Mouse (Mus musculus) MEL (cell line): Measurements from ENCODE around the gene Phf13. TPM values are rescaled to one million over a fixed set of nuclear protein-coding genes. Genes with fewer than 3 reads are reported as not detected.

Experiments used
- DNase-seq: peaks from one replicate; pipeline ENCODE4 v3.0.0; 2011; ENCODE audit warnings: low read depth, low spot score
- H3K27ac ChIP-seq: 2 replicates; pipeline ENCODE4 v1.5.1; 2012; ENCODE audit warnings: low read depth, mild to moderate bottlenecking, control low read depth, low read length, moderate library complexity; ENCODE audit not compliant: control insufficient read depth
- H3K27me3 ChIP-seq, 2 experiments: fragments of 150-350 bp in 1 of 2; sonication (generic) in 1 of 2; 2 replicates each; pipeline ENCODE4 v1.6.1; 2012; ENCODE audit warnings: low read length in 2 of 2, mild to moderate bottlenecking in 2 of 2, improper control_type of control experiment in 1 of 2, moderate library complexity in 1 of 2; ENCODE audit not compliant: insufficient read depth in 2 of 2, control insufficient read depth in 1 of 2
- H3K36me3 ChIP-seq, 2 experiments: 2 replicates each; pipeline ENCODE4 v1.6.1; 2012 to 2014; ENCODE audit warnings: low read length in 2 of 2, improper control_type of control experiment in 1 of 2, inconsistent platforms in 1 of 2, mild to moderate bottlenecking in 1 of 2; ENCODE audit not compliant: insufficient read depth in 2 of 2, control insufficient read depth in 1 of 2
- H3K4me1 ChIP-seq, 2 experiments: fragments of 150-350 bp in 1 of 2; sonication (generic) in 1 of 2; 2 replicates each; pipeline ENCODE4 v1.6.1; 2012; ENCODE audit warnings: low read length in 2 of 2, improper control_type of control experiment in 1 of 2, mild to moderate bottlenecking in 1 of 2; ENCODE audit not compliant: insufficient read depth in 2 of 2, control insufficient read depth in 1 of 2
- H3K4me3 ChIP-seq, 2 experiments: fragments of 150-350 bp in 1 of 2; sonication (generic) in 1 of 2; 2 replicates each; pipeline ENCODE4 v1.5.1; 2012; ENCODE audit warnings: low read depth in 2 of 2, low read length in 2 of 2, mild to moderate bottlenecking in 2 of 2, moderate library complexity in 2 of 2, control low read depth in 1 of 2, improper control_type of control experiment in 1 of 2; ENCODE audit not compliant: control insufficient read depth in 1 of 2, insufficient read depth in 1 of 2
- H3K79me2 ChIP-seq: 2 replicates; pipeline ENCODE4 v1.6.1; 2012; ENCODE audit warnings: mild to moderate bottlenecking, low read length, moderate library complexity; ENCODE audit not compliant: control insufficient read depth, poor library complexity, insufficient read depth
- H3K9ac ChIP-seq: 2 replicates; pipeline ENCODE4 v1.6.1; 2012; ENCODE audit warnings: low read depth, mild to moderate bottlenecking, control low read depth, low read length, moderate library complexity; ENCODE audit not compliant: control insufficient read depth, poor library complexity, severe bottlenecking
- H3K9me3 ChIP-seq: fragments of 150-350 bp; sonication (generic); replicated peaks from 2 replicates; pipeline ENCODE4 v1.6.1; 2012; ENCODE audit warnings: mild to moderate bottlenecking, low read length, improper control_type of control experiment, moderate library complexity; ENCODE audit not compliant: insufficient read depth
- BHLHE40 ChIP-seq: IDR thresholded peaks from 2 replicates; pipeline ENCODE4 v1.6.1; 2012; ENCODE audit warnings: low read depth, mild to moderate bottlenecking, inconsistent platforms, low read length, improper control_type of control experiment, borderline replicate concordance
- CHD2 ChIP-seq: IDR thresholded peaks from 2 replicates; pipeline ENCODE4 v1.6.1; 2011; ENCODE audit warnings: low read length, improper control_type of control experiment
- CTCF ChIP-seq, 3 experiments: IDR thresholded peaks in 2 of 3; conservative IDR thresholded peaks in 1 of 3; 2 replicates each; pipeline ENCODE4 v1.5.1; 2011 to 2012; ENCODE audit warnings: low read length in 3 of 3, low read depth in 2 of 3, mild to moderate bottlenecking in 2 of 3, improper control_type of control experiment in 1 of 3, inconsistent platforms in 1 of 3, mixed read lengths in 1 of 3, moderate library complexity in 1 of 3; ENCODE audit not compliant: control insufficient read depth in 1 of 3, insufficient read depth in 1 of 3, poor library complexity in 1 of 3, severe bottlenecking in 1 of 3
- E2F4 ChIP-seq: IDR thresholded peaks from 2 replicates; pipeline ENCODE4 v1.6.1; 2011; ENCODE audit warnings: low read depth, low read length, improper control_type of control experiment, borderline replicate concordance
- ELF1 ChIP-seq: IDR thresholded peaks from 2 replicates; pipeline ENCODE4 v1.6.1; 2014; ENCODE audit warnings: low read depth, mild to moderate bottlenecking, inconsistent platforms, low read length, improper control_type of control experiment, moderate library complexity
- ETS1 ChIP-seq: IDR thresholded peaks from 2 replicates; pipeline ENCODE4 v1.6.1; 2012; ENCODE audit warnings: low read depth, mild to moderate bottlenecking, inconsistent platforms, low read length, improper control_type of control experiment, moderate library complexity
- GATA1 ChIP-seq: IDR thresholded peaks from 2 replicates; pipeline ENCODE4 v1.6.1; 2011; ENCODE audit warnings: low read depth, low read length, improper control_type of control experiment
- HCFC1 ChIP-seq: IDR thresholded peaks from 2 replicates; pipeline ENCODE4 v1.6.1; 2012; ENCODE audit warnings: low read depth, mild to moderate bottlenecking, inconsistent platforms, low read length, improper control_type of control experiment, moderate library complexity
- JUND ChIP-seq: IDR thresholded peaks from 2 replicates; pipeline ENCODE4 v1.6.1; 2011; ENCODE audit warnings: low read depth, mild to moderate bottlenecking, improper control_type of control experiment, low read length
- KAT2A ChIP-seq: conservative IDR thresholded peaks from 2 replicates; pipeline ENCODE4 v1.6.1; 2012; ENCODE audit warnings: low read depth, low read length, improper control_type of control experiment, inconsistent platforms
- MAFK ChIP-seq: IDR thresholded peaks from 2 replicates; pipeline ENCODE4 v1.6.1; 2011; ENCODE audit warnings: low read depth, mild to moderate bottlenecking, low read length, improper control_type of control experiment, borderline replicate concordance
- MAX ChIP-seq: IDR thresholded peaks from 2 replicates; pipeline ENCODE4 v1.6.1; 2011; ENCODE audit warnings: low read length, improper control_type of control experiment
- MAZ ChIP-seq: IDR thresholded peaks from 2 replicates; pipeline ENCODE4 v1.6.1; 2012; ENCODE audit warnings: low read depth, mild to moderate bottlenecking, inconsistent platforms, low read length, improper control_type of control experiment
- MEF2A ChIP-seq: IDR thresholded peaks from 2 replicates; pipeline ENCODE4 v1.6.1; 2014; ENCODE audit warnings: low read depth, mild to moderate bottlenecking, inconsistent platforms, low read length, improper control_type of control experiment; ENCODE audit not compliant: poor library complexity, insufficient replicate concordance, severe bottlenecking; ENCODE audit errors: extremely low read depth
- MXI1 ChIP-seq: IDR thresholded peaks from 2 replicates; pipeline ENCODE4 v1.6.1; 2011; ENCODE audit warnings: mild to moderate bottlenecking, low read depth, low read length, improper control_type of control experiment
- MYB ChIP-seq: IDR thresholded peaks from 2 replicates; pipeline ENCODE4 v1.6.1; 2011; ENCODE audit warnings: mild to moderate bottlenecking, low read depth, low read length, improper control_type of control experiment
- MYC ChIP-seq: IDR thresholded peaks from 2 replicates; pipeline ENCODE4 v1.6.1; 2011; ENCODE audit warnings: low read depth, mild to moderate bottlenecking, low read length, improper control_type of control experiment, moderate library complexity
- NELFE ChIP-seq: IDR thresholded peaks from 2 replicates; pipeline ENCODE4 v1.6.1; 2011; ENCODE audit warnings: low read depth, low read length, improper control_type of control experiment
- NRF1 ChIP-seq: IDR thresholded peaks from 2 replicates; pipeline ENCODE4 v1.6.1; 2014; ENCODE audit warnings: low read depth, mild to moderate bottlenecking, inconsistent platforms, low read length, improper control_type of control experiment, moderate library complexity; ENCODE audit not compliant: poor library complexity, insufficient read depth, severe bottlenecking
- TBP ChIP-seq: IDR thresholded peaks from 2 replicates; pipeline ENCODE4 v1.8.0; 2011; ENCODE audit warnings: low read depth, low read length, improper control_type of control experiment
- TCF12 ChIP-seq: IDR thresholded peaks from 2 replicates; pipeline ENCODE4 v1.6.1; 2014; ENCODE audit warnings: low read depth, mild to moderate bottlenecking, inconsistent platforms, low read length, improper control_type of control experiment, moderate library complexity
- UBTF ChIP-seq: IDR thresholded peaks from 2 replicates; pipeline ENCODE4 v1.6.1; 2012; ENCODE audit warnings: low read depth, mild to moderate bottlenecking, inconsistent platforms, low read length, improper control_type of control experiment, moderate library complexity, borderline replicate concordance; ENCODE audit not compliant: insufficient read depth
- USF1 ChIP-seq: IDR thresholded peaks from 2 replicates; pipeline ENCODE4 v1.6.1; 2014; ENCODE audit warnings: low read depth, mild to moderate bottlenecking, inconsistent platforms, low read length, improper control_type of control experiment, moderate library complexity
- USF2 ChIP-seq, 2 experiments: IDR thresholded peaks; 2 replicates each; pipeline ENCODE4 v1.6.1; 2011 to 2012; ENCODE audit warnings: improper control_type of control experiment in 2 of 2, low read length in 2 of 2, borderline replicate concordance in 1 of 2, inconsistent platforms in 1 of 2, low read depth in 1 of 2, mild to moderate bottlenecking in 1 of 2; ENCODE audit not compliant: insufficient read depth in 1 of 2
- ZC3H11A ChIP-seq: IDR thresholded peaks from 2 replicates; pipeline ENCODE4 v1.6.1; 2012; ENCODE audit warnings: low read depth, mild to moderate bottlenecking, inconsistent platforms, low read length, improper control_type of control experiment
- ZKSCAN1 ChIP-seq: IDR thresholded peaks from 2 replicates; pipeline ENCODE4 v1.6.1; 2012; ENCODE audit warnings: low read depth, mild to moderate bottlenecking, inconsistent platforms, low read length, improper control_type of control experiment, moderate library complexity
- ZMIZ1 ChIP-seq: IDR thresholded peaks from 2 replicates; pipeline ENCODE4 v1.6.1; 2012; ENCODE audit warnings: low read depth, mild to moderate bottlenecking, inconsistent platforms, low read length, improper control_type of control experiment, moderate library complexity
- ZNF384 ChIP-seq: IDR thresholded peaks from 2 replicates; pipeline ENCODE4 v1.6.1; 2012; ENCODE audit warnings: low read depth, mild to moderate bottlenecking, inconsistent platforms, low read length, improper control_type of control experiment
- polyA plus RNA-seq, 2 experiments: library from polyadenylated mRNA; stranded (reverse) in 1 of 2; unstranded in 1 of 2; fragments of >175 nt in 1 of 2; fragments of >200 nt in 1 of 2; gene quantifications; 2 replicates each; pipeline versions ENCODE4 v1.2.1 to v1.2.4; 2012; ENCODE audit warnings: low replicate concordance in 2 of 2, low read depth in 1 of 2; ENCODE audit not compliant: insufficient read length in 2 of 2, insufficient read depth in 1 of 2, missing spikeins in 1 of 2
- total RNA-seq: library from RNA; depleted of rRNA; stranded (reverse); fragments of 300-350 nt; gene quantifications from 2 replicates; pipeline ENCODE4 v1.2.3, GENCODE M21; 2012

Gene Phf13
- total and polyA plus RNA-seq, 3 experiments = 2.0 to 6.6 TPM; not detected in 1

GRCm38 (mm10) chr4:152009076-152010051 lies 13.3 kb upstream of the Phf13 start:
- Histone ChIP-seq H3K36me3 (peaks cover 0 to 5% of the 10 kb centered on the region in 2 experiments; a peak in 2 of 4 replicates), H3K27ac (peak overlapping the region; percentile 46), H3K4me1 (peaks cover 0 to 11% of the 10 kb centered on the region in 2 experiments; a peak in 3 of 4 replicates), H3K9me3 (no peaks in the 10 kb centered on the region), H3K4me3 (peak overlapping the region; percentile 74 to 83), H3K79me2 (peaks cover 38% of the 10 kb centered on the region), H3K9ac (peak overlapping the region; percentile 81), H3K27me3 (no peaks in the 10 kb centered on the region)
- peak; percentile 78 for DNase-seq
- no peak for TF ChIP-seq BHLHE40
- no peak for TF ChIP-seq CHD2
- no peak for TF ChIP-seq JUND
- TF ChIP-seq ZNF384 = no peak
- peak; percentile 75 for TF ChIP-seq MXI1
- TF ChIP-seq E2F4 = no peak
- TF ChIP-seq MYC = peak; percentile 34; the same call in 1 of the 2 replicates
- no peak for TF ChIP-seq MAZ
- peak; percentile 14; the same call in 1 of the 2 replicates for TF ChIP-seq USF1
- TF ChIP-seq MYB = no peak
- TF ChIP-seq CTCF (IDR thresholded peaks at IDR 0.05 in 2 of 3, conservative IDR thresholded peaks at IDR 0.05 in 1 of 3; ENCODE audit: control insufficient read depth in 1 of 3, insufficient read depth in 1 of 3, low read depth in 2 of 3, low read length in 3 of 3, poor library complexity in 1 of 3, severe bottlenecking in 1 of 3) = no peak
- 0 out of 2 replicates have a peak, but pooled peaks have one; percentile 32 for TF ChIP-seq UBTF
- TF ChIP-seq ZKSCAN1 = no peak
- TF ChIP-seq MAX = peak; percentile 71
- no peak for TF ChIP-seq USF2 (IDR thresholded peaks at IDR 0.05; ENCODE audit: borderline replicate concordance in 1 of 2, insufficient read depth in 1 of 2, low read depth in 1 of 2, low read length in 2 of 2)
- no peak for TF ChIP-seq ZC3H11A
- TF ChIP-seq ELF1 = no peak
- TF ChIP-seq ZMIZ1 = no peak
- no peak for TF ChIP-seq MEF2A
- no peak; the same call in 1 of the 2 replicates for TF ChIP-seq KAT2A
- peak; percentile 65 for TF ChIP-seq NRF1
- no peak for TF ChIP-seq HCFC1
- no peak for TF ChIP-seq ETS1
- no peak; the same call in 1 of the 2 replicates for TF ChIP-seq TBP
- TF ChIP-seq GATA1 = no peak
- TF ChIP-seq MAFK = no peak
- no peak for TF ChIP-seq TCF12
- TF ChIP-seq NELFE = no peak; the same call in none of the 2 replicates
